Mouse (Mus musculus) liver, adult 2 months (tissue): ENCODE results near the gene Hexb.

Experiments used
- CTCF ChIP-seq: fragments of 200-500 bp; IDR thresholded peaks from 2 replicates; pipeline ENCODE4 v1.5.1; 2011; ENCODE audit warnings: low read depth, low read length, control low read depth
- POLR2A ChIP-seq: fragments of 200-500 bp; IDR thresholded peaks from 2 replicates; pipeline ENCODE4 v1.6.1; 2011; ENCODE audit warnings: low read length, control low read depth; ENCODE audit not compliant: insufficient read depth; ENCODE audit errors: extremely low read depth

- no peak for TF ChIP-seq POLR2A
- TF ChIP-seq CTCF, result no peak
These were observed 966 bp upstream of the Hexb start for GRCm38 (mm10) chr13:97199123-97199522.
